Mouse (Mus musculus): ENCODE results near the gene Raph1. TPM values are rescaled to one million over a fixed set of nuclear protein-coding genes. Genes with fewer than 3 reads are reported as not detected.

Raph1 gene
- polyA plus RNA-seq, 1 experiment, result 22.2 TPM

GRCm38 (mm10) chr1:60604481-60605021 is 37.6 kb upstream of the Raph1 start:
- 91% methylated on average over 3 of the region's 3 CpGs for WGBS

GRCm38 (mm10) chr1:60600682-60601081 is 33.8 kb upstream of the Raph1 start:
- Histone ChIP-seq H3K27me3 (ENCODE audit: control insufficient read depth, insufficient read depth, low read length) (no peaks in the 10 kb centered on the region), H3K36me3 (ENCODE audit: control insufficient read depth, insufficient read depth, low read length) (no peaks in the 10 kb centered on the region), H3K4me1 (ENCODE audit: control insufficient read depth, insufficient read depth, insufficient read length, low read length) (peaks cover 6% of the 10 kb centered on the region; the same call in 1 of the 2 replicates), H3K4me3 (ENCODE audit: low read depth, low read length) (no peak overlapping the region), H3K27ac (ENCODE audit: insufficient read depth, low read depth, low read length) (no peak overlapping the region)
- WGBS, result 86% methylated on average over 6 of the region's 6 CpGs
- TF ChIP-seq POLR2A (IDR thresholded peaks at IDR 0.05; ENCODE audit: low read depth, low read length) (no peak), CTCF (IDR thresholded peaks at IDR 0.05; ENCODE audit: extremely low read depth, insufficient read length, insufficient replicate concordance, low read depth, low read length) (no peak)

More at GRCm38 (mm10) chr1:60604481-60605021, 37.6 kb upstream of the Raph1 start:
- Histone ChIP-seq H3K4me3 (ENCODE audit: low read depth, low read length) (no peak overlapping the region), H3K27me3 (ENCODE audit: control insufficient read depth, insufficient read depth, low read length) (no peaks in the 10 kb centered on the region), H3K4me1 (ENCODE audit: control insufficient read depth, insufficient read depth, insufficient read length, low read length) (peaks cover 7% of the 10 kb centered on the region; the same call in 1 of the 2 replicates), H3K27ac (ENCODE audit: insufficient read depth, low read depth, low read length) (no peak overlapping the region), H3K36me3 (ENCODE audit: control insufficient read depth, insufficient read depth, low read length) (no peaks in the 10 kb centered on the region)
- no peak for TF ChIP-seq CTCF (IDR thresholded peaks at IDR 0.05; ENCODE audit: extremely low read depth, insufficient read length, insufficient replicate concordance, low read depth, low read length)
- no peak for TF ChIP-seq POLR2A (IDR thresholded peaks at IDR 0.05; ENCODE audit: low read depth, low read length)

GRCm38 (mm10) chr1:60599926-60600325 is 33.0 kb upstream of the Raph1 start:
- TF ChIP-seq CTCF (IDR thresholded peaks at IDR 0.05; ENCODE audit: extremely low read depth, insufficient read length, insufficient replicate concordance, low read depth, low read length) (no peak), POLR2A (IDR thresholded peaks at IDR 0.05; ENCODE audit: low read depth, low read length) (no peak)
- 44% methylated on average over 3 of the region's 3 CpGs for WGBS
- Histone ChIP-seq H3K27me3 (ENCODE audit: control insufficient read depth, insufficient read depth, low read length) (no peaks in the 10 kb centered on the region), H3K4me3 (ENCODE audit: low read depth, low read length) (no peak overlapping the region), H3K4me1 (ENCODE audit: control insufficient read depth, insufficient read depth, insufficient read length, low read length) (peaks cover 6% of the 10 kb centered on the region; the same call in 1 of the 2 replicates), H3K27ac (ENCODE audit: insufficient read depth, low read depth, low read length) (no peak overlapping the region), H3K36me3 (ENCODE audit: control insufficient read depth, insufficient read depth, low read length) (no peaks in the 10 kb centered on the region)

GRCm38 (mm10) chr1:60599013-60599701 is 32.3 kb upstream of the Raph1 start:
- H3K4me1 ChIP-seq (ENCODE audit: control insufficient read depth, insufficient read depth, insufficient read length, low read length), result peaks cover 6% of the 10 kb centered on the region; the same call in 1 of the 2 replicates
- 65% methylated on average over 6 of the region's 6 CpGs for WGBS

GRCm38 (mm10) chr1:60596386-60597320 is 29.7 kb upstream of the Raph1 start:
- TF ChIP-seq POLR2A (IDR thresholded peaks at IDR 0.05; ENCODE audit: low read depth, low read length), result no peak
- no peak for TF ChIP-seq CTCF (IDR thresholded peaks at IDR 0.05; ENCODE audit: extremely low read depth, insufficient read length, insufficient replicate concordance, low read depth, low read length)
- Histone ChIP-seq H3K36me3 (ENCODE audit: control insufficient read depth, insufficient read depth, low read length) (no peaks in the 10 kb centered on the region), H3K4me1 (ENCODE audit: control insufficient read depth, insufficient read depth, insufficient read length, low read length) (peaks cover 6% of the 10 kb centered on the region; the same call in 1 of the 2 replicates), H3K27me3 (ENCODE audit: control insufficient read depth, insufficient read depth, low read length) (no peaks in the 10 kb centered on the region), H3K27ac (ENCODE audit: insufficient read depth, low read depth, low read length) (peak overlapping the region; percentile 76), H3K4me3 (ENCODE audit: low read depth, low read length) (no peak overlapping the region)
- WGBS, result 60% methylated on average over 11 of the region's 11 CpGs

More at GRCm38 (mm10) chr1:60599013-60599701, 32.3 kb upstream of the Raph1 start:
- Histone ChIP-seq H3K27ac (ENCODE audit: insufficient read depth, low read depth, low read length) (no peak overlapping the region), H3K36me3 (ENCODE audit: control insufficient read depth, insufficient read depth, low read length) (no peaks in the 10 kb centered on the region), H3K27me3 (ENCODE audit: control insufficient read depth, insufficient read depth, low read length) (no peaks in the 10 kb centered on the region), H3K4me3 (ENCODE audit: low read depth, low read length) (no peak overlapping the region)
- no peak for TF ChIP-seq POLR2A (IDR thresholded peaks at IDR 0.05; ENCODE audit: low read depth, low read length)
- no peak for TF ChIP-seq CTCF (IDR thresholded peaks at IDR 0.05; ENCODE audit: extremely low read depth, insufficient read length, insufficient replicate concordance, low read depth, low read length)

- Histone ChIP-seq H3K27me3 (ENCODE audit: control insufficient read depth, insufficient read depth, low read length) (no peaks in the 10 kb centered on the region), H3K27ac (ENCODE audit: insufficient read depth, low read depth, low read length) (no peak overlapping the region), H3K4me3 (ENCODE audit: low read depth, low read length) (no peak overlapping the region), H3K4me1 (ENCODE audit: control insufficient read depth, insufficient read depth, insufficient read length, low read length) (peaks cover 6% of the 10 kb centered on the region; the same call in 1 of the 2 replicates), H3K36me3 (ENCODE audit: control insufficient read depth, insufficient read depth, low read length) (no peaks in the 10 kb centered on the region)
- WGBS, result 91% methylated on average over 6 of the region's 6 CpGs
- TF ChIP-seq CTCF (IDR thresholded peaks at IDR 0.05; ENCODE audit: extremely low read depth, insufficient read length, insufficient replicate concordance, low read depth, low read length) (no peak), POLR2A (IDR thresholded peaks at IDR 0.05; ENCODE audit: low read depth, low read length) (no peak)
Observed at GRCm38 (mm10) chr1:60593101-60593500, 26.2 kb upstream of the Raph1 start.

Measured in small intestine, adult 2 months (tissue).